Mouse (Mus musculus) intestine, embryonic 14.5 days (tissue): ENCODE measurements around the gene Elavl4. TPM values are rescaled to one million over a fixed set of nuclear protein-coding genes. Genes with fewer than 3 reads are reported as not detected.

Experiments
- ATAC-seq: fragments of 200-750 bp; cut with Nextera tagmentation; replicated peaks from 2 replicates; pipeline ENCODE4 v1.8.0; 2017; ENCODE audit warnings: low read depth, moderate number of reproducible peaks, moderate TSS enrichment, moderate library complexity; ENCODE audit not compliant: low FRiP score, low TSS enrichment
- DNase-seq: peaks from one replicate; pipeline ENCODE4 v3.0.0-alpha.2; 2018; ENCODE audit warnings: low spot score
- H3K27ac ChIP-seq: fragments of 300-500 bp; sonication (generic); 2 replicates; pipeline ENCODE4 v1.5.1; 2014; ENCODE audit warnings: low read depth, mild to moderate bottlenecking, control low read depth
- H3K27me3 ChIP-seq: fragments of 300-500 bp; sonication (generic); replicated peaks from 2 replicates; pipeline ENCODE4 v1.6.1; 2014; ENCODE audit warnings: low read length, control low read depth; ENCODE audit not compliant: control insufficient read depth, insufficient read depth
- H3K36me3 ChIP-seq: fragments of 300-500 bp; sonication (generic); 2 replicates; pipeline ENCODE4 v1.6.1; 2014; ENCODE audit warnings: low read length, control low read depth; ENCODE audit not compliant: control insufficient read depth, insufficient read depth
- H3K4me1 ChIP-seq: fragments of 300-500 bp; sonication (generic); replicated peaks from 2 replicates; pipeline ENCODE4 v1.6.1; 2014; ENCODE audit warnings: low read length, control low read depth, mixed read lengths; ENCODE audit not compliant: control insufficient read depth, insufficient read depth
- H3K4me2 ChIP-seq: fragments of 300-500 bp; sonication (generic); 2 replicates; pipeline ENCODE4 v1.6.1; 2014; ENCODE audit warnings: low read length
- H3K4me3 ChIP-seq: fragments of 300-500 bp; sonication (generic); 2 replicates; pipeline ENCODE4 v1.5.1; 2014; ENCODE audit warnings: low read depth, low read length, control low read depth, mixed read lengths
- H3K9ac ChIP-seq: fragments of 300-500 bp; sonication (generic); 2 replicates; pipeline ENCODE4 v1.6.1; 2014; ENCODE audit warnings: mild to moderate bottlenecking, low read length
- H3K9me3 ChIP-seq: fragments of 300-500 bp; sonication (generic); 2 replicates; pipeline ENCODE4 v1.6.1; 2016; ENCODE audit warnings: low read length, control low read depth; ENCODE audit not compliant: control insufficient read depth
- WGBS: fragments of 180-500 bp; shearing (Covaris S2); extraction: QIAGEN DNeasy Blood & Tissue Kit; methylation state at CpG from one replicate; pipeline ENCODE4 v1.1.7; 2014; 5-methylcytosine and 5-hydroxymethylcytosine counted together
- polyA plus RNA-seq: library from polyadenylated mRNA; unstranded; fragments of >200 nt; fragmentation: Nextera tagmentation; extraction: Ambion mirVana; gene quantifications from 2 replicates; pipeline ENCODE4 v1.2.1, GENCODE M21; 2014

The Elavl4 gene
- polyA plus RNA-seq, 1 experiment from 2014 or later, result 66.1 TPM

DNA sequence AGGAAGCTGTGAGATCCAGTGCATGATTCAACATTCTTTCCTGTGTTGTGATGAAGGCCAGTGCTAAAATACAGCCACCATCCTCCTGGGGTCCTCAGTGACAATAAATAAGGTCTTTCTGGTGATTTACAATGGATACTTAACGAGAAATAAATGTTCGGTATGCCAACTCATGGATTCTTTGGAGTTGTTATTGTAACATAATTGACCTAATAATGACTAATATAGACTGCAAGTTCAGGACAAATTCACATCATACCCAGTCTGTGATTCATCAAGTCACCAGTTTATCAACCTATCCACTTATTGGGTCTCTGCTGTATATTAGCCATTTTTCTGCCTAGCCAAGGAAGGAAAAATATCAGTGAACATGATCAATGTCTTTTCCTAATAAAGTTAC lies 174.4 kb downstream of the Elavl4 start:
- Histone ChIP-seq H3K4me2 (no peak overlapping the region), H3K4me1 (no peaks in the 10 kb centered on the region), H3K27me3 (no peaks in the 10 kb centered on the region), H3K27ac (no peak overlapping the region), H3K4me3 (no peak overlapping the region), H3K9ac (no peak overlapping the region), H3K9me3 (no peaks in the 10 kb centered on the region), H3K36me3 (no peaks in the 10 kb centered on the region)
- DNase-seq, result no peak
- no peak for ATAC-seq
- 72% methylated on average over 2 of the region's 2 CpGs for WGBS

DNA sequence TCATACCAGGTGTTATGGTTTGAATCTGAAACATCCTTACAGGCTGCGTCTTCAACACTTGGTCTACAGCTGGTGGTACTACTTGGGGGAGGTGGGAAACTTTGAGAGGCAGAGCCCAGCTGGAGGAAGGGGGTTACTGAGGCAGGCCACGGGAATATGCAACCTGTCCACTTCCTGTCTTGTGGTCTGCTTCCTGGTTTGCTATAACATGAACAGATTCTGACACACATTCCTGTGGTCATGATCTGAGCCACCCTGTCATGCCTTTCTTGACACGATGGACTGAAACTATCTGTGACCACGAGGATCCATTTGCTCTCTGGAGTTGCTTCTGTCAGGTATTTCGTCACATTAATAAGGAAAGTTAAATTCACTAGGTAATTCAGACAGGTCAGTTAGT lies 179.7 kb downstream of the Elavl4 start:
- DNase-seq (no peak), ATAC-seq (no peak)
- 78% methylated on average over 5 of the region's 5 CpGs for WGBS
- no peaks in the 10 kb centered on the region for H3K4me1 ChIP-seq
- no peak overlapping the region for H3K4me2 ChIP-seq
- no peaks in the 10 kb centered on the region for H3K36me3 ChIP-seq
- H3K9me3 ChIP-seq, result no peaks in the 10 kb centered on the region
- H3K9ac ChIP-seq, result no peak overlapping the region
- H3K27ac ChIP-seq, result no peak overlapping the region
- H3K4me3 ChIP-seq, result no peak overlapping the region
- no peaks in the 10 kb centered on the region for H3K27me3 ChIP-seq

DNA sequence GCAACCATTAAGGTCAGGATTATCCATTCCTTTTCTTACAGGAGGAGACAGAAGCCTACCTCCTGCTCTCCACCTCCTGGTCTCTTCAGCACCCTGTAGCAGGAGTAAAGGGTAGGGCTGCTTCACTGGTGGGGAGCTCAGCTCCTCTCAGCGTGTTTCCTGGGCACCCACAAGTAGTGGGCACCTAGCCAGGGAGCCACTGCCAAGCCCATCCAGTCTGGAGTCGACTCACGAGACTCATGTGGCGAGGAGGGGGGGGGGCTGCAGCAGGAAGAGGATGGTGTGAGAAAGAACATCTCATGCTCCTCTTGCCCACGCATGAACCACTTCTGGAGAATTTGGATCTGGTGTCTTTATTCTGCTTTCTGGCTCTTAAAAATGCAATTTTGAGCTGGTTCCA lies 186.5 kb downstream of the Elavl4 start:
- Histone ChIP-seq H3K9ac (no peak overlapping the region), H3K4me2 (no peak overlapping the region), H3K4me3 (no peak overlapping the region), H3K27me3 (no peaks in the 10 kb centered on the region), H3K27ac (no peak overlapping the region), H3K4me1 (no peaks in the 10 kb centered on the region), H3K36me3 (no peaks in the 10 kb centered on the region), H3K9me3 (no peaks in the 10 kb centered on the region)
- ATAC-seq (no peak), DNase-seq (no peak)
- 81% methylated on average over 5 of the region's 5 CpGs for WGBS

DNA sequence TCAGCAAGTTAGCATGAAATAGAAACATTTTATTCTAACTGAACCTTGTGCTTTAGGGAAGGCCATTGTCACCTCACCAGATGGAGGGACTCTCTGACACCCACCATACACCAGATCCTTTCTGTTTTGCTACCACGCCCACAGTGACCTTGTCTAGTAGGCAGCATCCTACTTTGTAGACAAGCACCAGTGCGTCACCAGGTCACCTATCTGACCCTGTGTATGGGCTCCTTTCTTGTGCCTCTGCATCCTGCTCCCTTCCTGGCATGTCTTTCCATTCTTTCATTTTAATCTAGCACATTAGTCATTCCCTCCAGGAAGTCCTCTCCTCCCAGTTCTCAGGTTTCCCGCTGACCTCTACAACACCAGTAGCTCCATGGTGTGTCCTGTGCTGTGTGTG lies 190.1 kb downstream of the Elavl4 start:
- ATAC-seq (no peak), DNase-seq (no peak)
- Histone ChIP-seq H3K36me3 (no peaks in the 10 kb centered on the region), H3K27ac (no peak overlapping the region), H3K4me2 (no peak overlapping the region), H3K4me3 (no peak overlapping the region), H3K4me1 (no peaks in the 10 kb centered on the region), H3K27me3 (no peaks in the 10 kb centered on the region), H3K9ac (no peak overlapping the region), H3K9me3 (no peaks in the 10 kb centered on the region)
- WGBS, result 82% methylated on average over 3 of the region's 3 CpGs

DNA sequence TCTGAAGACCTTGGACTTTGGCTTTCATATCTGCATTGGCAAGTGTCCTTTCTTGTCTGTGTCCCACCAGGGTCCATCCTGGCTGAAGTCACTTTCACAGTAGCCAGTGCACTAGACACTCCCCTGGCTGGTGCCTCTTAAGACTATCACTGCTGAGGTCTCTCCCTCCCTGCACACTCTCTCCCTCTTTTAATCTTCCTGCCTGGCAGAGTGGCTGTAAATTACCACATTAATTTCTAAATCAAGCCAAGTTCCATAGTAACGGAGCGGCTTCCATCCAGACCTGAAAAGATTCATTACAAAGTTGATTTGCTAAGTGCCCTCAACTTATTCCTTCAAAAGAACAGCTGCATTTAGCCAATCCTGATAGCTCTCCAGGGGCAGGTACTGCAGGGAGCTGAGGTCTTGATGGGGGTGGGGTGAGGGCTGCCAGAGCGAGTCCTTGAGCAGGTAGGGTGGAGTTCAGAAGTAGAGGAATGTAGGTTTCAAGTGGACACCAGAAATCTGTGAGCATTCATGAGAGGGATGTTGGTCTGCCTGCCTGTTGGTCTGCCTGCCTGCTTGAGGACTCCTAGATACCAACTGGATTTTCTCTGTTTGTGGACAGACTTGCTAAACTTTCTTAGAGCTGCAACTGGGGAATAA lies 194.1 kb downstream of the Elavl4 start:
- ATAC-seq, result no peak
- DNase-seq, result no peak

DNA sequence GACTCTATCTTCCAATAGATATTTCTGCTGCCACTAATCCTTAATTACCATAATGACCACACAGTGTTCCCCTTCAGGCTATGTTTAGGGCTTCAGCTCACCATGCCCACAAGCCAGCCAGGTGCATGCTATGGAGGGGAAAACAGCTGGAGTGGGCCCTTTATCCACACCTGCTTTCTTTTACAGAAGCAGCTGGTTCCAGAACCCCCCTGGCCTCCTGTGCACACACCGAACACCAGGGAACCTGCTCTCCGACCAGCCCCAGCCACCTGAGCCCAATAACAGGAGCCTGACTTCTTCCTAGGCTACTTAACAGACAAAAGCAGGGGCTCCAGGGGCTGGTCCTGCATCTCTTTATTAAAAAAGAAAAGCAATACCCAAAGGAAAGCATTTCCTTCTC lies 195.8 kb downstream of the Elavl4 start:
- no peak for DNase-seq

More for the DNA sequence above, 194.1 kb downstream of the Elavl4 start:
- Histone ChIP-seq H3K4me2 (no peak overlapping the region), H3K36me3 (no peaks in the 10 kb centered on the region), H3K9ac (no peak overlapping the region), H3K4me1 (no peaks in the 10 kb centered on the region; the same call in 1 of the 2 replicates), H3K27ac (no peak overlapping the region), H3K27me3 (no peaks in the 10 kb centered on the region), H3K9me3 (no peaks in the 10 kb centered on the region), H3K4me3 (no peak overlapping the region)
- 43% methylated on average over 3 of the region's 3 CpGs for WGBS

More for the DNA sequence above, 195.8 kb downstream of the Elavl4 start:
- no peaks in the 10 kb centered on the region for H3K27me3 ChIP-seq
- no peaks in the 10 kb centered on the region for H3K9me3 ChIP-seq
- 80% methylated on average over 2 of the region's 2 CpGs for WGBS
- ATAC-seq, result no peak
- no peak overlapping the region for H3K4me3 ChIP-seq
- no peak overlapping the region for H3K27ac ChIP-seq
- no peaks in the 10 kb centered on the region; the same call in 1 of the 2 replicates for H3K4me1 ChIP-seq
- no peak overlapping the region for H3K9ac ChIP-seq
- no peaks in the 10 kb centered on the region for H3K36me3 ChIP-seq
- H3K4me2 ChIP-seq, result no peak overlapping the region

Other genes starting within 250 kb of the Elavl4 start
- 0.39 TPM in 1 of 2 replicates, not detected in the other for gene Agbl4, start 45.8 kb upstream of the Elavl4 start, polyA plus RNA-seq